Mouse (Mus musculus): ENCODE measurements around the gene Lztr1.
"Not testable (repeated sequence)": the region's sequence is repeated elsewhere in the genome, so short reads cannot be mapped to it uniquely, and the experiment has no call there.

The Lztr1 gene

DNA sequence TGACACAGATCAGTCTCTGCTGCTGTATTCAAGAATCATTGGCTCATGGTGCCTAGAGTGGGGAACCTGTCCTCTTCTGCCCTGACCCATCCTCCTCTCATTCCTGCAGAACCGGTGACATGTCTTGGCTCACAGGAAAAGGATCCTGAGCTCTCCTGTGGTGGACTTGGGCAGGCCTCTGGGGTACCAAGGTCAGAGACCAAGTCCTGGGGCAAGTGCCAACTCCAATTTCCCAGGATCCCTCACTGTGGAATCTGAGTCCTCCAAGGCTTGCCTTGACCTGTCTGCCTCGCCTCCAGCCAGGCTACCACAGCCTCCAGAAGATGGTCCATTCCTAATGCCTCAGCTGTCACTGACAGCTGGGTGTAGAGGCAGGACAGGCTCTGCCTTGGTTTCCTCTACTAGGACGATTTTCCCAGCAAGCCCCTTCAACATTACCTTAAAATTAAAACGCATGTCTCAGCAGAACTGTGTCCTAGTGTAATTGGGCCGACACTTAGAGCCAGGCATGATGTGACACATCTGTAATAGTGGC, 1.4 kb upstream of the Lztr1 start:
- in situ Hi-C loops (cut with MboI, MseI) = no loop called here

DNA sequence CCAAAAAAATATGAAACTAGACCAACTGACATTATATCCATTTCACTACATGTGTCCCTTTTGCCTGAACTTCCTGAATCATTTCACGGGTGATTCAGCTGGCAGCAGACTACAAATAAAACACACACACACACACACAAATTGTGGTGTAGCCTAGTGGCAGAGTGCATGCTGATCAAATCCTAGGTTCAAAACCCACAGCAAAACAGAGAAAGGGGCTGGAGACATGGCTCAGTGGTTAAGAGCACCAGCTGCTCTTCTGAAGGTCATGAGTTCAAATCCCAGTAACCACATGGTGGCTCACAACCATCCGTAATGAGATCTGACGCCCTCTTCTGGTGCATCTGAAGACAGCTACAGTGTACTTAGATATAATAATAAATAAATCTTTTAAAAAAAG, 457 bp upstream of the Lztr1 start:
- in situ Hi-C loops (cut with MboI, MseI) = not testable (repeated sequence)

DNA sequence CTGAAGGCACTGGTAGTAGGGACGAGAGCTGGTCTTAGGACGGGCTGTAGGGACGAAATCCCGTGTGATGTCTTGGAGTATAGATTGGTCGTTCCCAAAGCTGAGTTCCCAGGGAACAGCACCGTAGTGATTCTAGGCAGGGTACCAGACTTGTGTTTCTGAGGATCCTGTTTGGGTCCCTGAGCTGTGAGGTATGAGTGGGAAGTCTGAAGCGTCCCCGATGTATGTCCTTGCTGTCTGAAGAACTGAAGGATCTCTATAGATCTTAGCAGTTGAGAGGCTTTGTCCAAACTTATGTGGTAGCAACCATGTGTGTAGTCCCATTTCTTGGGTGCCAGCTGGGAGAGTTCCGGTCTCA, 731 bp downstream of the Lztr1 start:
- in situ Hi-C loops (cut with MboI, MseI) = no loop called here

DNA sequence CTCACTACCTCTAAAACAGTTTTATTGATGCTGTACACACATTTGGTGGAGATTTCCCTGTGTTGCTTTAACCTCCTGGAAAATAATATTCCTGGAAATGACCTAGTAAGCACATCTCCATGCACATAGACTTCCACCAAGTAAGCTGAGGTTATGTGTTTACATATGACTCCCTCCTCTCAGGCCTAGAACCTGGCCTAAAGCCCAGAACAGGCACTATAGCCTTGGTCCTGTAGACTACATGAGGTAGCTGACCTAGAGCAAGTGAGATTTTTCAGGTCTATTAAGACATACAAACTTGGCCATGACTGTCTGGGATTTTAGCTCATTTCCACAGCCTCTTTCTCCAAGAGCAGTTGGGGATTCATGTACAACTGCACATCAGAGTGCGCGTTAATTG, 1.7 kb downstream of the Lztr1 start:
- in situ Hi-C loops (cut with MboI, MseI) = loop anchor here (10.0 kb wide), 1 partner anchor 1305 kb away; the partner anchor contains the start of genes Cdc45 and Ufd1

DNA sequence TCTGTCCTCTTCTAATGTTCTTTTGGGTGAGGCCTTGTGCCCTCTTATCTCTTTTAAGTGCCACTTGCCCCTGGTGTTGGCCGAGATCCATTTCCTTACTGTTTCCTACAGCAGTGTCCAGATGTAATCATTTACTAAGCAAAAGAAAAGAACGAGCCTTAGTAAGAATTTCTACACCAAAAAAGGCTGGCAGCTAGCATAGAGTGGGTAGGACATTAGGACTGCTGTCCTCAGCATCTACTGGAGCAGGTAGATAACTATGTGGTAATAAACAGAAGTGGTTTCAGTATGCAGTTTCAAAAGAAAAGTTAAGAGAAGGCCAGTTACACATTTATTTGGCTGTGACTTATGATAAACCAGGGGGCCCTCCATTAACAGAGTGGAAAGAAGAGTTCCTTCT, 2.2 kb downstream of the Lztr1 start:
- in situ Hi-C loops (cut with MboI, MseI) = loop anchor here (10.0 kb wide), 1 partner anchor 1304 kb away; the partner anchor contains the start of genes Cdc45 and Ufd1

DNA sequence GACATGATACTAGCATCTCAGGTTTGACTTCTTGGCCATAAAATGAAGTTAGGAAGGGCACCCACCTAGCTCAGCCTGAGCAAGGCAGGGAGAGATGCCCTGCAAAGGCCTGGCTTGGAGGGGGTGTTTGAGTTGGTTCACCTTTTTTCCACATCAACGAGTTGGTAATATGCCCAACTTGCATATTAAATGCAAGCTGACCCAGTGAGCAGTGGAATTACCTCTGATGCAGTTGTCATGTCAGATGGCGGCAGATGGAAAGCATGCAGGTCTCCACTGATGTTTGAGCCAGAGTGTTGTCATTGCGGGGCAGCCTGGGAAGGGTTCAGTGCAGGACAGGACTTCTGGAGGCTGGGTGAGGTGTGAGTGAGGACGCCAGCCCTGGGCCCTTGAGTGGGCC, 2.9 kb downstream of the Lztr1 start:
- in situ Hi-C loops (cut with MboI, MseI) = loop anchor here (10.0 kb wide), 1 partner anchor 1303 kb away; the partner anchor contains the start of genes Cdc45 and Ufd1

DNA sequence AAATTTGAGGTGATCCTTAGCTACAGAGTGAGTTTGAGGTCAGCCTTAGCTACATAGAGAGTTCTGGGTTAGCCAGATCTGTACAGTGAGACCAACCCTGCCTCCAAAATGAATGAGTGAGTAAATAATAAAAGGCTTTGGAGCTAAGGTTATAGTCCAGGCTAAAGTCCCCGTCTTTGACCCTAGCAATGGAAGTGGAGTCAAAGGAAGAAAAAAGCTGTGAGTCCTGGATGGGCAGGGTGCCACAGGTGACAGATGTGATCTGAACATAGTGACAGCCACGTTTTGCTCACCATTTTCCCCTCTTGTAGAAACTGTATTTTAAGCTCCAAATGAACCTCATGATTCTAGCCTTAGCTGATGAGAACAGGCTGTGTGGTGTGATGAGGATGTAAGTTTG, 10.4 kb downstream of the Lztr1 start:
- in situ Hi-C loops (cut with MboI, MseI) = loop anchor here (10.0 kb wide), 1 partner anchor 1296 kb away; the partner anchor contains the start of genes Cdc45 and Ufd1

DNA sequence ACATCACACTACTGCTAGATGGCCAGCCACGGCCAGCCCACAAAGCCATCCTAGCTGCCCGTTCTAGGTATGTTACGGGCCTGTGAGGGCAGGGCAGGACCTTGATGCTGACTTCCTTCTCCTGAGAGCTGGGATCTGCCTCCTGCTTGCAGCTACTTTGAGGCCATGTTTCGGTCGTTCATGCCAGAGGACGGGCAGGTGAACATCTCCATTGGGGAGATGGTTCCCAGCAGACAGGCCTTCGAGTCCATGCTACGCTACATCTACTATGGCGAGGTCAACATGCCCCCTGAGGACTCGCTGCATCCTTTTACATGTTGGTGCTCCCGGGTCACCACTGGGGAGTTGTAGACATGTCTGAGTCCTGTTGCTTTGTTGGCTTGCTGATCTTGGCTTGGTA, 15.7 kb downstream of the Lztr1 start:
- in situ Hi-C loops (cut with MboI, MseI) = no loop called here

DNA sequence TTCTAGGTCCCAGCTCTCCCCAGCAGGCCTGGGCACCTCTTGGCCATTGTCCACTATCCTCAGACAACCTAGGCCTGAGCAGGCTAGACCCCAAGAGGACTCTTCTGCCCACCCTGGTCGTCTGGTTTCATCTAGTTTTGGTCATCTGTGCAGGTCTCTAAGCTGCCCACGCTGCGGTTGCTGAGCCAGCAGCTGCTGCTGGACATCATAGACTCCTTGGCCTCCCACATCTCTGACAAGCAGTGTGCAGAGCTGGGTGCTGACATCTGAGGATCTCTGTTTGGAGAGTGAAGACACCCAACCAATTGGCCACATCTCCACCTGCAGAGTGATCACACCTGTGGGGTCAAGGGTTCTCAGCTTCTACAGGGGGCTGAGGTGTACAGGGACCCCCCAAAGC, 17.0 kb downstream of the Lztr1 start:
- in situ Hi-C loops (cut with MboI, MseI) = no loop called here

DNA sequence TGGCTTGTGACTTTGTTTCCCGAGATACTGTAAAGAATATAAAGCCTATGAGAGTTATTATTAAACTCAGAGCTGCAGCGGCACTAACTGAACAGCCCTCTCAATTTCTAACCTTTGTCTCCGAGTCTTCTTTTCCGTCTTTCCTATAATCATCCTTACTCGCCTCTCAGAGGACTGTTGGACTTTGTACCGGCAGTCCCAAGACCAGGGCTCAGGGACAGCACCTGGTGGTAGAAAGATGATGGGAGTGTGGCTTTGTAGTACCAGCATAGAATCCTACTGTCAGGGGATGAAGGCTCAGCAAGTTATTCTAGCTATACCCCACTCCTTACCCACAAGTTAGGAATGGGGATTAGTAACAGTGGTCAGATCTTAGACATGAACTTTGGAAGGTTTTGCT, 17.7 kb downstream of the Lztr1 start:
- in situ Hi-C loops (cut with MboI, MseI) = no loop called here

DNA sequence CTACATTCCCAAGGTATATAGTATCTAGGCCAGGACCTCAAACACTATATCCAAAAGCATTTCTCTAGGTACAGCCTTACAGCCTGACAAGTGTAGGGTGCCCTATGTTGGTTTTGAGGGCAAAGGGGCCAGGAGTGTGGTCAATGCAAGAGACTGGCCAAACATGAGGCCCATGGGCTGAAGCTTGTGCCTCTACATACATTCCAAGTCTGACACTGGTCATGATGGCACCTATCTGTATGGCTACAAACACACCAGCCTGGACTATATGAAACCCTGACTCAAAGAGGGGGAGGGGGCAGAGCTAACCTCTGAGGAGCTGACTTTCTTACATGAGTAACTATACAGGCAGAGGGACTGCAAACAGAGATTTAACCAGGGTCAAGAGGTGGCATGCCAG, 19.1 kb downstream of the Lztr1 start:
- in situ Hi-C loops (cut with MboI, MseI) = no loop called here

DNA sequence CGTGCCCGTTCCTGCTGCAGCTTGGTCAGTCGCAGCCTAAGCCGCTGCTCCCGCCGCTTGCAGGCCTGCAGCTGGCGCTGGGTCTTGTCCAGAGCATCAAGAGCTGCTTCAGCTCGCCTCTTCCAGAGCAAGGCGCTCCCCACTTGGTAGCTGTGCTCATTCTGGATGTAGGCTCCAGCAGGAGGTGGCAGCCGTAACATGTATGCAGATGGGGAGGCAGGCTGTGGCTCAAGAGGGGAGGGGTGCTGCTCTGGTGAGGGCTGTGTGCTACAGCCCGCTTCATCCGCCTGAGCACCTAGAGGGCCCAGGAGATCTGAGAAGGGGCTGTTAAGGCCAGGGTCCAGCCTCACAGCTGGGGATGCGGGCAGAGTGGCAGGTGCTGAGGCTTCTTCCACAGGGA, 19.8 kb downstream of the Lztr1 start:
- in situ Hi-C loops (cut with MboI, MseI) = no loop called here

DNA sequence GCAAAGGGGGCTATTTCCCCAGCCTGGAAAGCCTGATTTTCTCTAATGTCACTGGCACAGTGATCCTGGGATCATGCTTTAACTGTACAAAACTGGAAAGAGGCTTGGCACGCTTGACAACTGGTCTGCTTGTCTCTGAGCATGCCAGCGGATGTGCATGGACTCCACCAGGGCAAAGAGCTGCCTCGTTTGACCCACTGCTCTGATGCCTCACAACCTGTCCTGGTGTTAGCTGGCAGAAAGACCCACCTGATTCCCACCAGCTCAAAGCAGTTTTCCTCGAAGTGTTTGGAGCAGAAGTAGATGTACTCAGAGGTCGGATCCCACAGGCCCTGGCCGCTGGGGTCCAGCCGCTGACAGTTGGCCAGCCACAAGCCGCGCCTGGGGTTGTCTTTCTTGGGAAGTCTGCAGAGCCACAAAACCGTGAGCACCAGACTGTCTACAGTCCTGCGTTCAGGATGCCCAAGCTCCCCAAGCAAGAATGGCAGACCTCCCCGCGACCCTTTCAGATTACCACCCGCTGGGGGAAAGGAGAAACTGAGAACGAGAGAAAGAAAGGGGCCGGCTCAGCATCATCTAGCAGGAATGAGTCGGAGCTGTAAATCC, 21.6 kb downstream of the Lztr1 start:
- in situ Hi-C loops (cut with MboI, MseI) = loop anchor here (5.0 kb wide), 1 partner anchor 123 kb away; the partner anchor contains the start of genes Pi4ka and Snap29

DNA sequence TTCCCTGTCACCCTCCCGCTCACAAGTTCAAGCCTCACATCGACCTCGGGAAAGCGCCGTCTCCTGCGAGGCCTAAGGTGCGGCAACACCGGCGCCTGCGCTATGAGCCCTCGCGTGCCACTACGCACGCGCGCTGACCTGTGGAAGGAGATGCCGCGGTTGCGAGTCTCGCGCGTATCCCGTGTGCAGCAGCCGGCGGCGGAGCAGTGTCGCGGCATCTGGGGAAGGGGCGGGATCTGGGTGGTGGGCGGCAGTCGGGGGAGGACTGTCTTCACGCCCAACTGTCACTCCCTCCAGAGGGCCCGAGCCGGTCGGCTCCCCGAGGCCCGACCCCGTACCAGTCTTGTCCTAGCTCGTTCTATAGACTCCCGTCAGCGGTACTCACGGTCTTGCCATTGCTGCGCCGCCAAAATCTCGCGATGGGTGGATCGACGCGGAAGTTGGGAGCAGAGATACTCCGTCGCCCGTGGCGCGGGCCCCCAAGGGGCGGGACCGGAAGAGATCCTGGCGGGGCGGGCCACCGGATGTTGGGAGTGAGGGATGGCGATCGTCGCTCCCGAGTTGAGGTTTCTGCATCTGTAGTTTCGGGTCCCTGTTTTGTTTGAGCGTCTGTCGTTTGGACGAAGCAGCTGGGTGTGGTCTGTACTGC, 22.3 kb downstream of the Lztr1 start, which contains the start of gene Thap7:
TSS of gene Thap7 (minus strand) at position 497 of the 649 bp plus-strand sequence.
- in situ Hi-C loops (cut with MboI, MseI) = loop anchor here (5.0 kb wide), 1 partner anchor 123 kb away; the partner anchor contains the start of genes Pi4ka and Snap29

DNA sequence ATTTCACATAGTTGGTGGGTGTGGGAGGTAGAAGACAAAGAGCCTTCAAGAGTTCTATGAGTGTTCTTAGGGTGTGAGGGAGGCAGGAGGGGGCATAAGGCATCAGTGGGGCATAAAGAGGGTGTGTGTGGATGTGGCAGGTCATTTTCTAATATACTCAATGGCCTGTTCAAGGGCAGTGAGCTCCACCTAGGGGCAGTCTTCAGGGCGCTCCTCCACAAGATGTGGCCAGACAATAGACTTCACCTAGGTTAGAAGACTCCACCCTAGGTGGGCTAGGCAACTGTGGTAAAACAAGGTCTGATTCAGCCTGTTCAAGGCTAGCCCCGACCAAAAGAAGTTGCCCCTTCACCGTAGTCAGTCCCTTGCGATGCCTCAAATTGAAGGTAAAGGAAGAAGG, 23.8 kb downstream of the Lztr1 start:
- in situ Hi-C loops (cut with MboI, MseI) = loop anchor here (5.0 kb wide), 1 partner anchor 125 kb away; the partner anchor contains the start of genes Pi4ka and Snap29

DNA sequence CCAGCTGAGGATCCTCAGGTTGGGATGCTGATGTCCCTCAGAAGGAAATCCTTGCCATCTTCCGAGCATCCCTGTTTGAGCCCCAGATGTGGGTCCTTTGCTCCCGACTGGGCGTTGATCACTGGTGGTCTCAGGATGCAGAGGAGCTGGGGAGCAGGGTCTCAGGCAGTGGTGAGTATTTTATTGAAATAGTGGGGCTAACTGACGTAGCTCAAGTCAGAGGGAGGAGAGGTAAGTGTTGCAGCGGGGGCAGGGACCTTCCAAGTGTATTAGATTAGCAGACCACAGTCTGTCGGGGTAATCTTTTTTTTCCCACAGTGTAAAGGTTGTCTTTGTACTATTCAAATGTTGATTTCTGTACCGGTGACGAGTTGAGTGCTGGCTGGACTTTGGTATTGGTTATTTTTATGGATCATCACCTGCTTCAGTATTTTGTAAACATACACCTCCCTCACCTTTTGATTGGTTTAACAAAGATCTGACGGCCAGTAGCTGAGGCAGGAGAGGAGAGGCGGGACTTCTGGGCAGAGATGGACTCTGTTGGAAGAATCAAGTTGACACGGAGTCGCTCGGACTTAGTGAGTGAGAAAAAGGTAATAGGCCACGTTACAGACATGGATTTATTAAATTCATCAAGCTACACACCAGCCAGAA, 24.3 kb downstream of the Lztr1 start:
- in situ Hi-C loops (cut with MboI, MseI) = loop anchor here (5.0 kb wide), 1 partner anchor 126 kb away; the partner anchor contains the start of genes Pi4ka and Snap29

DNA sequence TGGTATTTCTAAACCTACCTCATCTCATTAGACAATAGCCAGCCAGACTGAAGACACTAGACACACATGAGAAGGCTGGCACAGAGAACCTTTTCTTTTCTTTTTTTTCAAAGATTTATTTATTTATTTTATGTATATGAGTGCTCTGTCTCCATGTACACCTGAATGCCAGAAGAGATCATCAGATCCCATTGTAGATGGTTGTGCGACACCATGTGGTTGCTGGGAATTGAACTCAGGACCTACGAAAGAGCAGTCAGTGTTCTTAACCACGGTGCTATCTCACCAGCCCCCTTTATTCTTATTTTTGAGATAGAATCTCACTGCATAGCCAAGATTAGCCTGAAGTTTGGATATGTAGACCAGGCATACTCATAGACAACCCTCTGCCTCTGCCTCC, 28.1 kb downstream of the Lztr1 start:
- in situ Hi-C loops (cut with MboI, MseI) = no loop called here

DNA sequence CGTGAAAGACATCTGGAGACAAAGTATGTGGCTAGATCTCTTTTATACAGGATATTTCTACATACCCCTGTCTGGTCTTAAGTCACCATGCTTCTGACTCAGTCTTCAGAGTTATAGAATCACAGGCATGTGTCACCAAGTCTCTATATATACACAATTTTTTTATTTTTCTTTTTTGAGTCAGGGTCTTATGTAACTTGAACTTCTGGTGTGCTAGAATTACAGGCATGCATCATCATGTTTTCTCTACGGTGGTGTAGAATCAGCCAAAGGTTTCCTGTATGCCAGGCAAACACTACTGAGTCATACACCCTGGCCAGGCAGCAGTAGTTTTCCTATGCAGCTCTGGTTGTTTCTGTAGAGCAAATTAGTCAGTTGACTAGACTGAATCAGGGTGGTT, 34.1 kb downstream of the Lztr1 start:
- in situ Hi-C loops (cut with MboI, MseI) = no loop called here

DNA sequence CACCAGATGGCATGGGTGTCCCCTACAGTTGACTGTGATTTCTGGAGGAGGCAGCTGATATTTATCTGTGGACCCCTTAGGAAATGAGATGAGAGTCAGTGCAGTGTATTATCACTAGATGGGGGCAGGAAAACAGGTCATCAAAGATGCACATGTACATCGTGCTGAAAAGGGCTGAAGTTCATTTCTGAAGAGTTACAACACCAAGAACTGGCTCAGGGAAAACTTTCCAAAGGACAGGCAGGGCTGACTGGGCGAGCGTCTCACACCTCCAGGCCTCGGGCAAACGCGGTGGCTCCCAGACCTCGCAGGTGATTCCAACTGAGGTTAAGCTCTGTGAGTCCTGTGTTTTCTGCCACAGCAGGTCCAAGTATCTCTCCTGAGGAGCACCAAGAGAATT, 44.3 kb downstream of the Lztr1 start:
- in situ Hi-C loops (cut with MboI, MseI) = no loop called here

DNA sequence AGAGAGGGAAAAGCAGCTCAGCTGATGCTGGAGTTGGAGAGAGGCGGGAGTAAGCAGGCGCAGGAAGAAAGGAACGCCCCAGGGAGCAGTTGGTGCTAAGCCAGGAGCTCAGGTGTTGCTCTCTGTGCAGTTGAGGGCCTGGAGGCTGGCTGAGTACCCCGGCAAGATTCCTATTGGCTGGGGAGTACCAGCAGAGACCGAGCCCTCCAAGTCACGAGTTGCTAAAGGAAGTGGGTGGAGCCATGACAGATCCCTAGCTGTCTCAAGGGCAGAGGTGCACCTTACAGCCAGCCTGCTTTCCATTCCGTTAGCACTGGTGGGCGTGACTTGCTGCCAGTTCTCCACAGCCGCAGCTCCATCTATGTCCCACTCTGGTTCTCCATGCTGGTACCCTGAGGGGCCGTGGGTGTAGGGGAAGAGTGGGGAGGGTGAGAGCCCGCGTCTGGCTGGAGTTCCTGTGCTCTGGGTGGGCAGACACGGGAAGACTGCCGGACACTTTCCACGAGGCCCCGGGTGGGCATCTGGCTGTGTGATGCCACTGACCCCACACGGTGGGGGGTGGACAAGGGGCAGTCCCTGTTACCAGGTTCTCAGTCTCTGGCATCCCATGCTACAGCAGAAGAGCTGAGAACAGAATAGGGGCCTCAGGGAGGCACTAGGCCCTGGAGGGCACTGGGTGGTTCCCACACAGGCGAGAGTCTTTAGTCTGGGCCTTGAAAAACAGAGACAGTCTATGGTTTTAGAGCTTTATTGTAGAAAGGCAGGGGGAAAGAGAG, 45.6 kb downstream of the Lztr1 start:
- in situ Hi-C loops (cut with MboI, MseI) = no loop called here

DNA sequence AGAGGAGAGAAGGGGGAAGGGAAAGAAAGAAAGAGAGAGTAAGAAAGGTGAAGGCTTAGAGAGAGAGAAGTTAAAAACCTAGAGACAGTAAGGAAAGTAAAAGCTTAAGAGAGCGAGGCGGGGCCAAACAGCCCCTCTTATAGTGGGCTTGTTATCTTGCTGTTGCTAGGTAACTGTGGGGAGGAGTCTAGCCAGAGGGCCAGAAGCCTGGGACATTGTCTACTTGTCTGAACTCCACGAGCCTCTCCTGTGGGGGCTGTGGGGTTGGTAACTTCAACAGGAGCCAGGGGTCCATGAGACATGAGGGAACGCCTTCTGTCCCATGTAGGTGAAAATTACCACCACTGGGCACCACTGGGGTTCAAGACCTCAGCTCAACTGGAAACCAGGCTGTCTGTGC, 46.2 kb downstream of the Lztr1 start:
- in situ Hi-C loops (cut with MboI, MseI) = not testable (repeated sequence)

Data from regulatory T cell (primary cell).